Mouse (Mus musculus) lung, postnatal 0 days (tissue): Measurements from ENCODE around the gene Ston2.
A peak's percentile ranks its signal among the peaks of the same experiment; 100 is the strongest.

Experiments used
- CTCF ChIP-seq: IDR thresholded peaks from 2 replicates; pipeline ENCODE4 v1.5.1; 2016; ENCODE audit warnings: antibody characterized with exemption, mild to moderate bottlenecking
- EP300 ChIP-seq: IDR thresholded peaks from 2 replicates; pipeline ENCODE4 v1.6.1; 2016; ENCODE audit warnings: antibody characterized with exemption, mild to moderate bottlenecking, control low read depth

GRCm38 (mm10) chr12:91668529-91669245 is 119.5 kb downstream of the Ston2 start:
- no peak for TF ChIP-seq CTCF
- TF ChIP-seq EP300, result peak; percentile 61
